Comparison of ENCODE assay signal across 8 mouse cellular contexts in the genomic region with DNA sequence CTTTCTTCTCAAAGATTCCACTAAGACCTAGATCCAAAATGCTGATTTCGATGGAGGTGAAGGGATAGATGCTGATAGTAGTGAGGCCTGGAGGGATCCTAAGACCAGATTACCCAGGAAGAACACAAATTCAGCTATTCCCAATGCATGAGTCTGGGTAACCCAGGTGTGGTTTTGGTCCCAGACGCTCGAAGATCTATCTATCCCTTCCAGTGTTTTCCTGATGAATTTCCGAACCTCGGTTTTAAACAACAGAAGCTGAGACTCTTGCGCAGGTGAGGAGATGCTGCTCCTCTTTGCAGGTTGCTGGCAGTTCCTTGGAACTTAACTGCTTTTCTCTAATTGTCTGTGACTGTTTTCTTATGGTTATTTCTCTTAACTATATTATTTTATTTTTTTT. TPM values are rescaled to one million over a fixed set of nuclear protein-coding genes. Genes with fewer than 3 reads are reported as not detected.
A peak's percentile ranks its signal among the peaks of the same experiment; 100 is the strongest.
DNase-seq lines count a peak whose midpoint lies in the region; ATAC-seq and TF ChIP-seq lines count a peak whose summit lies in the region.

No protein-coding gene starts in this region.

- no peaks in the 10 kb centered on the region for H3K9me3 ChIP-seq in kidney, embryonic 14.5 days (ENCODE audit: control insufficient read depth, low read length)
- H3K9me3 ChIP-seq in hindbrain, embryonic 14.5 days (ENCODE audit: control insufficient read depth, low read length): no peaks in the 10 kb centered on the region
- H3K9me3 ChIP-seq in midbrain, embryonic 14.5 days (ENCODE audit: control insufficient read depth, low read length): no peaks in the 10 kb centered on the region

- H3K9ac ChIP-seq in kidney, embryonic 14.5 days (ENCODE audit: low read depth, low read length): peak overlapping the region; percentile 97
- peak overlapping the region; percentile 95 for H3K9ac ChIP-seq in hindbrain, embryonic 14.5 days
- H3K9ac ChIP-seq in midbrain, embryonic 14.5 days (replicated peaks; ENCODE audit: low read length): peak overlapping the region; percentile 90

- peak overlapping the region; percentile 95 for H3K27ac ChIP-seq in kidney, embryonic 14.5 days (ENCODE audit: low read depth, low read length)
- peak overlapping the region; percentile 100; the same call in 1 of the 2 replicates for H3K27ac ChIP-seq in bone marrow, adult 2 months (ENCODE audit: control insufficient read depth, insufficient read depth, low read depth, low read length, poor library complexity)
- H3K27ac ChIP-seq in hindbrain, embryonic 14.5 days: peak overlapping the region; percentile 98
- peak overlapping the region; percentile 97 for H3K27ac ChIP-seq in midbrain, embryonic 14.5 days (replicated peaks; ENCODE audit: low read depth, low read length)

- H3K4me3 ChIP-seq in kidney, embryonic 14.5 days (ENCODE audit: low read length): peak overlapping the region; percentile 96
- peak overlapping the region; percentile 96 for H3K4me3 ChIP-seq in bone marrow, adult 2 months (replicated peaks; ENCODE audit: control insufficient read depth, low read depth, low read length)
- peak overlapping the region; percentile 79 for H3K4me3 ChIP-seq in hindbrain, embryonic 14.5 days (replicated peaks; ENCODE audit: low read length)
- peak overlapping the region; percentile 98 for H3K4me3 ChIP-seq in midbrain, embryonic 14.5 days (replicated peaks; ENCODE audit: low read depth, low read length)

- TF ChIP-seq POLR2A in bone marrow, adult 2 months (IDR thresholded peaks at IDR 0.05; ENCODE audit: borderline replicate concordance, control insufficient read depth, low read depth, low read length): no peak

- 30% methylated on average over 6 of the region's 6 CpGs for WGBS in kidney, embryonic 14.5 days
- 31% methylated on average over 6 of the region's 6 CpGs for WGBS in bone marrow, adult 2 months
- 39% methylated on average over 6 of the region's 6 CpGs for WGBS in hindbrain, embryonic 14.5 days
- 38% methylated on average over 6 of the region's 6 CpGs for WGBS in midbrain, embryonic 14.5 days

- ATAC-seq in kidney, embryonic 14.5 days (ENCODE audit: low FRiP score, low TSS enrichment): no peak
- no peak for ATAC-seq in hindbrain, embryonic 14.5 days (ENCODE audit: low FRiP score)
- ATAC-seq in midbrain, embryonic 14.5 days (ENCODE audit: low FRiP score, low TSS enrichment): no peak

- no peaks in the 10 kb centered on the region for H3K27me3 ChIP-seq in kidney, embryonic 14.5 days (ENCODE audit: control insufficient read depth, insufficient read depth, low read length)
- no peaks in the 10 kb centered on the region for H3K27me3 ChIP-seq in hindbrain, embryonic 14.5 days (ENCODE audit: control insufficient read depth, insufficient read depth, low read length)
- no peaks in the 10 kb centered on the region for H3K27me3 ChIP-seq in midbrain, embryonic 14.5 days (ENCODE audit: control insufficient read depth, insufficient read depth, low read length)

- H3K36me3 ChIP-seq in kidney, embryonic 14.5 days (ENCODE audit: control insufficient read depth, insufficient read depth, low read length): peaks cover 14% of the 10 kb centered on the region; the same call in 1 of the 2 replicates
- peaks cover 13% of the 10 kb centered on the region; the same call in 1 of the 2 replicates for H3K36me3 ChIP-seq in hindbrain, embryonic 14.5 days (replicated peaks; ENCODE audit: control insufficient read depth, insufficient read depth)
- 0 out of 2 replicates have a peak, but pooled peaks cover 4% of the 10 kb centered on the region for H3K36me3 ChIP-seq in midbrain, embryonic 14.5 days (ENCODE audit: control insufficient read depth, insufficient read depth, low read length)

- DNase-seq in kidney, postnatal 25 days: no peak
- DNase-seq in hindbrain, embryonic 14.5 days (ENCODE audit: low spot score): no peak
- no peak for DNase-seq in midbrain, embryonic 14.5 days
- DNase-seq in MN1 (ENCODE audit: low spot score): no peak
- DNase-seq in adrenal gland, postnatal 10 days: no peak
- DNase-seq in urinary bladder, postnatal 25 days (ENCODE audit: low spot score): no peak

- peak overlapping the region; percentile 94 for H3K4me2 ChIP-seq in kidney, embryonic 14.5 days (replicated peaks; ENCODE audit: low read depth, low read length)
- H3K4me2 ChIP-seq in hindbrain, embryonic 14.5 days (replicated peaks): peak overlapping the region; percentile 99
- H3K4me2 ChIP-seq in midbrain, embryonic 14.5 days (ENCODE audit: low read length): peak overlapping the region; percentile 99

- no peak for TF ChIP-seq CTCF in bone marrow, adult 2 months (IDR thresholded peaks at IDR 0.05; ENCODE audit: control insufficient read depth, insufficient read depth, low read length)

- peaks cover 25% of the 10 kb centered on the region for H3K4me1 ChIP-seq in kidney, embryonic 14.5 days (ENCODE audit: control insufficient read depth, insufficient read depth, low read length)
- no peaks in the 10 kb centered on the region; the same call in 1 of the 2 replicates for H3K4me1 ChIP-seq in bone marrow, adult 2 months (ENCODE audit: control insufficient read depth, insufficient read depth, low read length)
- peaks cover 46% of the 10 kb centered on the region for H3K4me1 ChIP-seq in hindbrain, embryonic 14.5 days (replicated peaks; ENCODE audit: control insufficient read depth, insufficient read depth, low read length)
- H3K4me1 ChIP-seq in midbrain, embryonic 14.5 days (ENCODE audit: control insufficient read depth, insufficient read depth, low read length): peaks cover 43% of the 10 kb centered on the region

RNA-seq across cellular contexts. Expression of gene Purb, which starts 1.3 kb away (rescaled TPM):
- polyA plus RNA-seq in kidney, embryonic 14.5 days (2014; fragmentation: Nextera tagmentation; extraction: Ambion mirVana): 28.1 and 29.5 TPM in 2 replicates
- polyA plus RNA-seq in bone marrow, adult 2 months (2011; ENCODE audit: insufficient read depth, insufficient read length, low replicate concordance, missing spikeins): 14.7 and 18.0 TPM in 2 replicates
- 9.8 and 9.9 TPM in 2 replicates for polyA plus RNA-seq in hindbrain, embryonic 14.5 days (2014; fragmentation: Nextera tagmentation; extraction: Ambion mirVana)
- polyA plus RNA-seq in midbrain, embryonic 14.5 days (2014; fragmentation: Nextera tagmentation; extraction: Ambion mirVana): 12.5 and 12.7 TPM in 2 replicates
- 10 to 100 TPM; 62.7 to 71.0 TPM for total RNA-seq in adrenal gland, postnatal 10 days (2021)

RNA-seq across cellular contexts. Expression of gene H2afv, which starts 30.1 kb away (rescaled TPM):
- 654 and 761 TPM in 2 replicates for polyA plus RNA-seq in kidney, embryonic 14.5 days (2014; fragmentation: Nextera tagmentation; extraction: Ambion mirVana)
- 139 and 217 TPM in 2 replicates for polyA plus RNA-seq in bone marrow, adult 2 months (2011; ENCODE audit: insufficient read depth, insufficient read length, low replicate concordance, missing spikeins)
- 239 and 249 TPM in 2 replicates for polyA plus RNA-seq in hindbrain, embryonic 14.5 days (2014; fragmentation: Nextera tagmentation; extraction: Ambion mirVana)
- 341 and 379 TPM in 2 replicates for polyA plus RNA-seq in midbrain, embryonic 14.5 days (2014; fragmentation: Nextera tagmentation; extraction: Ambion mirVana)
- 10 to 100 TPM; 84.9 to 92.0 TPM for total RNA-seq in adrenal gland, postnatal 10 days (2021)

RNA-seq across cellular contexts. Expression of gene Myo1g, which starts 46.4 kb away (rescaled TPM):
- polyA plus RNA-seq in kidney, embryonic 14.5 days (2014; fragmentation: Nextera tagmentation; extraction: Ambion mirVana): 0.57 and 0.60 TPM in 2 replicates
- polyA plus RNA-seq in bone marrow, adult 2 months (2011; ENCODE audit: insufficient read depth, insufficient read length, low replicate concordance, missing spikeins): 37.2 and 95.8 TPM in 2 replicates
- 0.31 and 0.74 TPM in 2 replicates for polyA plus RNA-seq in hindbrain, embryonic 14.5 days (2014; fragmentation: Nextera tagmentation; extraction: Ambion mirVana)
- polyA plus RNA-seq in midbrain, embryonic 14.5 days (2014; fragmentation: Nextera tagmentation; extraction: Ambion mirVana): 0.15 and 0.37 TPM in 2 replicates
- 1 to 10 TPM; 6.3 to 6.5 TPM for total RNA-seq in adrenal gland, postnatal 10 days (2021)

RNA-seq across cellular contexts. Expression of gene Ppia, which starts 59.1 kb away (rescaled TPM):
- 6,047 and 7,558 TPM in 2 replicates for polyA plus RNA-seq in kidney, embryonic 14.5 days (2014; fragmentation: Nextera tagmentation; extraction: Ambion mirVana)
- polyA plus RNA-seq in bone marrow, adult 2 months (2011; ENCODE audit: insufficient read depth, insufficient read length, low replicate concordance, missing spikeins): 659 and 720 TPM in 2 replicates
- polyA plus RNA-seq in hindbrain, embryonic 14.5 days (2014; fragmentation: Nextera tagmentation; extraction: Ambion mirVana): 4,304 and 4,427 TPM in 2 replicates
- polyA plus RNA-seq in midbrain, embryonic 14.5 days (2014; fragmentation: Nextera tagmentation; extraction: Ambion mirVana): 3,781 and 4,177 TPM in 2 replicates
- 1,000 to 10,000 TPM; 1,588 to 1,631 TPM for total RNA-seq in adrenal gland, postnatal 10 days (2021)

Comparison
In these comparisons a context has a peak if more than half of its experiments do, and no peak if none do; other contexts are left out.
1. RNA of gene Myo1g, which starts 46.4 kb away (polyA plus RNA-seq): 37.2 to 95.8 TPM in bone marrow, adult 2 months; 0.57 to 0.60 TPM in kidney, embryonic 14.5 days, 0.15 to 0.37 TPM in midbrain, embryonic 14.5 days and 0.31 to 0.74 TPM in hindbrain, embryonic 14.5 days; every median in the first group is over 10 times any median in the second.
2. Peak in every context shown above with its lines, with median percentiles within 50 percentile points of each other: H3K27ac ChIP-seq, H3K4me2 ChIP-seq, H3K4me3 ChIP-seq and H3K9ac ChIP-seq.